Mouse (Mus musculus): ENCODE results near the gene Rasl12. TPM values are rescaled to one million over a fixed set of nuclear protein-coding genes. Genes with fewer than 3 reads are reported as not detected.

Gene Rasl12
- polyA plus RNA-seq, 1 experiment from 2014 or later = 3.0 TPM

GRCm38 (mm10) chr9:65447951-65448350 lies 49.6 kb downstream of the Rasl12 start:
- H3K36me3 ChIP-seq = peaks cover 81% of the 10 kb centered on the region
- H3K27me3 ChIP-seq (replicated peaks) = no peaks in the 10 kb centered on the region
- ATAC-seq (ENCODE audit: insufficient number of reproducible peaks, low FRiP score) = no peak
- no peaks in the 10 kb centered on the region for H3K9me3 ChIP-seq (replicated peaks)
- H3K4me3 ChIP-seq = no peak overlapping the region
- no peak overlapping the region for H3K4me2 ChIP-seq
- no peak overlapping the region for H3K9ac ChIP-seq
- no peaks in the 10 kb centered on the region for H3K4me1 ChIP-seq (replicated peaks)
- WGBS = 85% methylated on average over 6 of the region's 6 CpGs
- no peak overlapping the region for H3K27ac ChIP-seq (ENCODE audit: poor library complexity, severe bottlenecking)

- Histone ChIP-seq H3K9me3 (replicated peaks) (no peaks in the 10 kb centered on the region), H3K4me3 (no peak overlapping the region), H3K27me3 (replicated peaks) (no peaks in the 10 kb centered on the region), H3K4me2 (no peak overlapping the region), H3K4me1 (replicated peaks) (peaks cover 14% of the 10 kb centered on the region), H3K36me3 (0 out of 2 replicates have a peak, but pooled peaks cover 3% of the 10 kb centered on the region), H3K9ac (no peak overlapping the region), H3K27ac (ENCODE audit: poor library complexity, severe bottlenecking) (no peak overlapping the region)
- ATAC-seq (ENCODE audit: insufficient number of reproducible peaks, low FRiP score) = no peak
- 89% methylated on average over 2 of the region's 2 CpGs for WGBS
Measured at GRCm38 (mm10) chr9:65458975-65459374, 60.7 kb downstream of the Rasl12 start.

- ATAC-seq (ENCODE audit: insufficient number of reproducible peaks, low FRiP score) = no peak
- Histone ChIP-seq H3K4me1 (replicated peaks) (peaks cover 14% of the 10 kb centered on the region), H3K36me3 (peaks cover 3% of the 10 kb centered on the region; the same call in 1 of the 2 replicates), H3K27me3 (replicated peaks) (no peaks in the 10 kb centered on the region), H3K27ac (ENCODE audit: poor library complexity, severe bottlenecking) (peak overlapping the region; percentile 93), H3K4me3 (peak overlapping the region; percentile 93; the same call in 1 of the 2 replicates), H3K9me3 (replicated peaks) (no peaks in the 10 kb centered on the region), H3K4me2 (peak overlapping the region; percentile 72), H3K9ac (no peak overlapping the region)
- WGBS = 58% methylated on average over 3 of the region's 3 CpGs
Measured at GRCm38 (mm10) chr9:65460198-65460597, 61.9 kb downstream of the Rasl12 start.

GRCm38 (mm10) chr9:65460732-65461442 lies 62.6 kb downstream of the Rasl12 start, which contains the start of gene Spg21:
Gene Spg21 (plus strand): TSS chr9:65460947.
- H3K27me3 ChIP-seq (replicated peaks) = no peaks in the 10 kb centered on the region
- peak; percentile 94 for ATAC-seq (ENCODE audit: insufficient number of reproducible peaks, low FRiP score)
- peak within 1 kb of the TSS; percentile 93 for H3K27ac ChIP-seq (ENCODE audit: poor library complexity, severe bottlenecking)
- peak within 1 kb of the TSS; percentile 93 for H3K9ac ChIP-seq
- peaks cover 14% of the 10 kb centered on the region for H3K4me1 ChIP-seq (replicated peaks)
- H3K9me3 ChIP-seq (replicated peaks) = no peaks in the 10 kb centered on the region
- H3K4me3 ChIP-seq = peak within 1 kb of the TSS; percentile 93
- H3K4me2 ChIP-seq = peak within 1 kb of the TSS; percentile 72
- peaks cover 10% of the 10 kb centered on the region for H3K36me3 ChIP-seq
- under 1% methylated on average over 53 of the region's 53 CpGs for WGBS

- Histone ChIP-seq H3K36me3 (peaks cover 16% of the 10 kb centered on the region), H3K4me2 (no peak overlapping the region), H3K9me3 (replicated peaks) (no peaks in the 10 kb centered on the region), H3K9ac (no peak overlapping the region), H3K4me3 (no peak overlapping the region), H3K27ac (ENCODE audit: poor library complexity, severe bottlenecking) (no peak overlapping the region), H3K4me1 (replicated peaks) (peaks cover 14% of the 10 kb centered on the region), H3K27me3 (replicated peaks) (no peaks in the 10 kb centered on the region)
- WGBS = 67% methylated on average over 5 of the region's 5 CpGs
- ATAC-seq (ENCODE audit: insufficient number of reproducible peaks, low FRiP score) = no peak
Measured at GRCm38 (mm10) chr9:65462544-65462943, 64.2 kb downstream of the Rasl12 start.

- peaks cover 20% of the 10 kb centered on the region for H3K36me3 ChIP-seq
- H3K4me1 ChIP-seq (replicated peaks) = peaks cover 14% of the 10 kb centered on the region
- no peaks in the 10 kb centered on the region for H3K27me3 ChIP-seq (replicated peaks)
- no peak overlapping the region for H3K9ac ChIP-seq
- no peak overlapping the region for H3K4me2 ChIP-seq
- no peak for ATAC-seq (ENCODE audit: insufficient number of reproducible peaks, low FRiP score)
- no peak overlapping the region for H3K4me3 ChIP-seq
- WGBS = 91% methylated on average over 6 of the region's 6 CpGs
- H3K9me3 ChIP-seq (replicated peaks) = no peaks in the 10 kb centered on the region
- H3K27ac ChIP-seq (ENCODE audit: poor library complexity, severe bottlenecking) = no peak overlapping the region
Measured at GRCm38 (mm10) chr9:65464161-65464560, 65.9 kb downstream of the Rasl12 start.

Other genes with a start within 250 kb of the Rasl12 start
- gene Parp16, start 203.2 kb upstream of the Rasl12 start, polyA plus RNA-seq (2016; fragmentation: Nextera tagmentation; extraction: Ambion mirVana) = 5.0 and 5.8 TPM in 2 replicates
- gene Cilp, start 133.3 kb upstream of the Rasl12 start, polyA plus RNA-seq (2016; fragmentation: Nextera tagmentation; extraction: Ambion mirVana) = 0.17 TPM in 1 of 2 replicates, not detected in the other
- gene Clpx, start 104.2 kb upstream of the Rasl12 start, polyA plus RNA-seq (2016; fragmentation: Nextera tagmentation; extraction: Ambion mirVana) = 44.6 and 45.2 TPM in 2 replicates
- gene Pdcd7, start 52.4 kb upstream of the Rasl12 start, polyA plus RNA-seq (2016; fragmentation: Nextera tagmentation; extraction: Ambion mirVana) = 9.5 and 9.9 TPM in 2 replicates
- gene Ubap1l, start 37.5 kb upstream of the Rasl12 start, polyA plus RNA-seq (2016; fragmentation: Nextera tagmentation; extraction: Ambion mirVana) = 0.11 TPM in 1 of 2 replicates, not detected in the other
- gene Kbtbd13, start 6.9 kb upstream of the Rasl12 start, polyA plus RNA-seq (2016; fragmentation: Nextera tagmentation; extraction: Ambion mirVana) = 2.0 and 2.8 TPM in 2 replicates
- not detected in 2 replicates for gene Slc51b, start 24.4 kb downstream of the Rasl12 start, polyA plus RNA-seq (2016; fragmentation: Nextera tagmentation; extraction: Ambion mirVana)
- gene Mtfmt, start 37.3 kb downstream of the Rasl12 start, polyA plus RNA-seq (2016; fragmentation: Nextera tagmentation; extraction: Ambion mirVana) = 17.5 and 17.9 TPM in 2 replicates
- gene Spg21, start 62.4 kb downstream of the Rasl12 start, polyA plus RNA-seq (2016; fragmentation: Nextera tagmentation; extraction: Ambion mirVana) = 61.3 and 62.9 TPM in 2 replicates
- not detected in 2 replicates for gene Ankdd1a, start 121.7 kb downstream of the Rasl12 start, polyA plus RNA-seq (2016; fragmentation: Nextera tagmentation; extraction: Ambion mirVana)
- gene Plekho2, start 181.5 kb downstream of the Rasl12 start, polyA plus RNA-seq (2016; fragmentation: Nextera tagmentation; extraction: Ambion mirVana) = 14.0 and 14.9 TPM in 2 replicates
- 12.4 and 14.4 TPM in 2 replicates for gene Pif1, start 188.7 kb downstream of the Rasl12 start, polyA plus RNA-seq (2016; fragmentation: Nextera tagmentation; extraction: Ambion mirVana)
- 132 and 135 TPM in 2 replicates for gene Rbpms2, start 231.1 kb downstream of the Rasl12 start, polyA plus RNA-seq (2016; fragmentation: Nextera tagmentation; extraction: Ambion mirVana)